Mouse (Mus musculus) central nervous system, embryonic 18 days (tissue): ENCODE measurements around the gene Clec10a. TPM values are rescaled to one million over a fixed set of nuclear protein-coding genes. Genes with fewer than 3 reads are reported as not detected.

ENCODE experiments used
- polyA plus RNA-seq: library from polyadenylated mRNA; depleted of rRNA; stranded (reverse); fragments of >200 nt; gene quantifications from 2 replicates; pipeline ENCODE4 v1.2.3, GENCODE M21; 2012; rRNA removed

Clec10a gene
- 0.93 and 1.1 TPM in 2 replicates for polyA plus RNA-seq

GRCm38 (mm10) chr11:70155897-70156296, at the start of gene Clec10a:
Gene Clec10a, plus strand, starts transcription at chr11:70156197.

GRCm38 (mm10) chr11:70129926-70130379, 26.0 kb upstream of the Clec10a start, which contains the start of gene Mgl2:
Gene Mgl2, plus strand, starts transcription at chr11:70130329.

GRCm38 (mm10) chr11:70212423-70212822, 56.4 kb downstream of the Clec10a start, which contains the start of gene Slc16a11:
Gene Slc16a11, plus strand, starts transcription at chr11:70212752.

Other genes starting within 250 kb of the Clec10a start
- gene Gps2, start 242.3 kb upstream of the Clec10a start, polyA plus RNA-seq: 60.8 and 63.8 TPM in 2 replicates
- 777 and 816 TPM in 2 replicates for gene Eif5a, start 234.2 kb upstream of the Clec10a start, polyA plus RNA-seq
- gene Ybx2, start 220.4 kb upstream of the Clec10a start, polyA plus RNA-seq: 48.3 and 53.7 TPM in 2 replicates
- gene Slc2a4, start 208.0 kb upstream of the Clec10a start, polyA plus RNA-seq: 3.7 and 4.9 TPM in 2 replicates
- gene Cldn7, start 191.4 kb upstream of the Clec10a start, polyA plus RNA-seq: 0.21 and 2.5 TPM in 2 replicates
- gene Ctdnep1, start 175.0 kb upstream of the Clec10a start, polyA plus RNA-seq: 93.3 and 102 TPM in 2 replicates
- gene Elp5, start 173.7 kb upstream of the Clec10a start, polyA plus RNA-seq: 151 and 159 TPM in 2 replicates
- gene Gabarap, start 165.1 kb upstream of the Clec10a start, polyA plus RNA-seq: 412 and 425 TPM in 2 replicates
- 41.8 and 47.6 TPM in 2 replicates for gene Phf23, start 160.4 kb upstream of the Clec10a start, polyA plus RNA-seq
- gene Dvl2, start 155.6 kb upstream of the Clec10a start, polyA plus RNA-seq: 26.9 and 34.5 TPM in 2 replicates
- gene Acadvl, start 140.8 kb upstream of the Clec10a start, polyA plus RNA-seq: 46.1 and 54.7 TPM in 2 replicates
- gene Dlg4, start 139.3 kb upstream of the Clec10a start, polyA plus RNA-seq: 242 and 275 TPM in 2 replicates
- 3.4 and 3.5 TPM in 2 replicates for gene Asgr1, start 102.1 kb upstream of the Clec10a start, polyA plus RNA-seq
- 0.28 and 0.35 TPM in 2 replicates for gene Asgr2, start 63.6 kb upstream of the Clec10a start, polyA plus RNA-seq
- 0.74 and 0.91 TPM in 2 replicates for gene Mgl2, start 25.9 kb upstream of the Clec10a start, polyA plus RNA-seq
- gene Slc16a11, start 56.6 kb downstream of the Clec10a start, polyA plus RNA-seq: 16.9 and 18.9 TPM in 2 replicates
- gene Slc16a13, start 64.9 kb downstream of the Clec10a start, polyA plus RNA-seq: 10.1 and 12.7 TPM in 2 replicates
- gene Bcl6b, start 73.6 kb downstream of the Clec10a start, polyA plus RNA-seq: 5.1 and 5.5 TPM in 2 replicates
- 150 and 160 TPM in 2 replicates for gene 0610010K14Rik, start 81.7 kb downstream of the Clec10a start, polyA plus RNA-seq
- 12.2 and 12.8 TPM in 2 replicates for gene Gm21988, start 83.6 kb downstream of the Clec10a start, polyA plus RNA-seq
- gene Rnasek, start 83.6 kb downstream of the Clec10a start, polyA plus RNA-seq: 122 and 145 TPM in 2 replicates
- gene Alox12, start 99.2 kb downstream of the Clec10a start, polyA plus RNA-seq: 0.45 and 0.60 TPM in 2 replicates
- 0.03 TPM in 1 of 2 replicates, not detected in the other for gene Alox12e, start 166.4 kb downstream of the Clec10a start, polyA plus RNA-seq
- 0.12 and 0.45 TPM in 2 replicates for gene Alox15, start 195.8 kb downstream of the Clec10a start, polyA plus RNA-seq